Mouse (Mus musculus) mesoderm, embryonic 11.5 days (tissue): Measurements from ENCODE around the gene Olfr181.

Experiments
- DNase-seq: peaks from one replicate; pipeline ENCODE4 v3.0.0-alpha.2; 2012; ENCODE audit warnings: low read depth, low spot score

Olfr181 gene

DNA sequence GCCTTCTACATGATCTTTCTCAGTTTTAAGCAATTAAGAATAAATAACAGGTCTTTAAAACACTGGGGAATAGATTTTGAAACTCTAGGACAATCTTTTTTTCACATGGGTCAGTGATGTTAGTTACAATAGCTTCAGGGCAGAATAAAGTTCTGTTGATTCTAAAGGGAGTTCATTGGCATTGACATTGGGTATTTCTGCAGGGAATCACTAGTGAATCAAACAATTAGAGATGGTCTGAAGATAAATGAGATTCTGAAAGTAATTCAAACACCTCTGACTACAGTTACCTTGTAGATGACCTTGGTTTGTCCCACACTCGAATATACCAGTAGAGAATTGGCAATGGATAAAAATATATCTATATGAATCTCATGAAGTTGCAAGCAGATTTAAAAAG is at the start of gene Olfr181:
TSS of gene Olfr181 (minus strand) at position 101 of the 400 bp plus-strand sequence.
- DNase-seq, result no peak

DNA sequence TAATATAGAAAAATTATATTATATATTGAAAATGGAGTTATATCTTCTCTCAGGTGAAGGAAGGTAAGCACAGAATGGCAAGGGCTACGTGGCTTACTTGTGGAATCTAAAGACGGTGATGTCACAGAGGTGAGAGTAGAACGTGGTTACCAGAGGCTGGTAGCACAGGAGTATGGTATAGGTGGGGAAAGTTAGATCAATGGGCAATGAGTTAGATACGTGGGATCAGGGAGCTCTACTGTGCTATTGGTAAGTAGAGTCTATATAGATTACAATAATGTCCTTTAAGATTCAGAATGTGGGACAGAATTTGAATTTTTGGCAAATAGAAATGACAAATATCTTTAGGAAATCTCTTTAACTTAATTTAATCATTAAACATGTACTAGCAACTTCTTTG is 737 bp upstream of the Olfr181 start, which contains the start of gene Olfr180:
TSS of gene Olfr180 (minus strand) at position 101 of the 400 bp plus-strand sequence.
- no peak for DNase-seq

DNA sequence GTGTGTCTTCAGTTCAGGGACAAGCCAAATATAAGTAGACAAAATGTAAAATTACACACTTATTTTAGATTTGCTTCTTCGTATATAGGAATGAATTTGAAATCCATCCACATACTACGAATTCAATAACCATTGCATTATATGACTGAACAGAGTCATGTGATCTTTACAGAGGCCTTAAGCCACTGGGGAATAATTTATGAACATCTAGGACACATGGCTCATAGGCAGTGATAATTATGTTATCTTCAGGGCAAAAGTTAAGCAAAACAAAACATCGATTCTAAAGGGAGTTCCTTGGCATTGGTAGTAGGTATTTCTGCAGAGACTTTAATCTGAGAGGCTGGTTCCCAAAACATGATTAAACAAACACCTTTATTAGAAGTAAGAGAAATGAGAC is 36.6 kb downstream of the Olfr181 start, which contains the start of gene Olfr178:
TSS of gene Olfr178 (minus strand) at position 101 of the 400 bp plus-strand sequence.
- no peak for DNase-seq

DNA sequence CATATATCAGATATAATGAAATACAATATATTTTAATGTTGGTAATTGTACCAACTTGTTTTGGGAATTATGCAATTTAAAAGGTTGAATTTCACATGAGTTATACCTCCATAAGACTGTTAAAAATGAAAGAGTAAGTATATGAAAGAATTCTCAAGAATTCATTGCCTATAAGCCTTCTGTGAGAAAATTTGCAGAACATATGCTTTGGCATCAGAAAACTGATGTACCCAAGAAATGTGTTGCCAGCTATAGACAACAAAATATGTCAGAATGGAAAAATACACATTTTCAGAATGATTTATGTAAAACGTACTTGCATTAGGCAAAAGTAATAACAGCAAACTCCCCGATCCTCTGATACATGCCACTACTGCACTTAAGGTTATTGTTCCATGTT is 44.1 kb downstream of the Olfr181 start:
- DNase-seq, result no peak
